ENCODE assay signal across 8 mouse cellular contexts in genomic region chr7:120834863-120835372, GRCm38 (mm10). TPM values are rescaled to one million over a fixed set of nuclear protein-coding genes. Genes with fewer than 3 reads are reported as not detected.
DNase-seq lines count a peak whose midpoint lies in the region; ATAC-seq and TF ChIP-seq lines count a peak whose summit lies in the region.

No protein-coding gene starts in this region.

- H3K27ac ChIP-seq in intestine, postnatal 0 days (ENCODE audit: low read depth, low read length), result peak overlapping the region; percentile 78
- no peak overlapping the region for H3K27ac ChIP-seq in limb, embryonic 13.5 days
- H3K27ac ChIP-seq in midbrain, embryonic 14.5 days (replicated peaks; ENCODE audit: low read depth, low read length), result peak overlapping the region; percentile 46; the same call in 1 of the 2 replicates

- no peaks in the 10 kb centered on the region for H3K9me3 ChIP-seq in intestine, postnatal 0 days (ENCODE audit: control insufficient read depth)
- no peaks in the 10 kb centered on the region for H3K9me3 ChIP-seq in limb, embryonic 13.5 days
- H3K9me3 ChIP-seq in midbrain, embryonic 14.5 days (ENCODE audit: control insufficient read depth, low read length), result no peaks in the 10 kb centered on the region

- peak overlapping the region; percentile 8; the same call in 1 of the 2 replicates for H3K9ac ChIP-seq in intestine, postnatal 0 days (ENCODE audit: low read depth, low read length)
- H3K9ac ChIP-seq in limb, embryonic 13.5 days, result no peak overlapping the region
- peak overlapping the region; percentile 29; the same call in 1 of the 2 replicates for H3K9ac ChIP-seq in midbrain, embryonic 14.5 days (replicated peaks; ENCODE audit: low read length)

- H3K4me3 ChIP-seq in intestine, postnatal 0 days (ENCODE audit: low read depth, low read length), result peak overlapping the region; percentile 62
- H3K4me3 ChIP-seq in limb, embryonic 13.5 days, result peak overlapping the region; percentile 65
- peak overlapping the region; percentile 66 for H3K4me3 ChIP-seq in midbrain, embryonic 14.5 days (replicated peaks; ENCODE audit: low read depth, low read length)

- H3K36me3 ChIP-seq in intestine, postnatal 0 days (ENCODE audit: control insufficient read depth, insufficient read depth), result no peaks in the 10 kb centered on the region
- no peaks in the 10 kb centered on the region for H3K36me3 ChIP-seq in limb, embryonic 13.5 days
- no peaks in the 10 kb centered on the region for H3K36me3 ChIP-seq in midbrain, embryonic 14.5 days (ENCODE audit: control insufficient read depth, insufficient read depth, low read length)

- ATAC-seq in granulocyte monocyte progenitor cell, adult 5-6 weeks (replicated peaks; ENCODE audit: poor library complexity, severe bottlenecking), result peak; percentile 64
- peak; percentile 79 for ATAC-seq in intestine, postnatal 0 days
- ATAC-seq in limb, embryonic 13.5 days (ENCODE audit: low FRiP score, low read depth), result peak; percentile 82
- peak; percentile 84 for ATAC-seq in midbrain, embryonic 14.5 days (ENCODE audit: low FRiP score, low TSS enrichment)

- TF ChIP-seq CTCF in intestine, postnatal 0 days (IDR thresholded peaks at IDR 0.05; ENCODE audit: low read depth), result no peak

- no peaks in the 10 kb centered on the region for H3K27me3 ChIP-seq in intestine, postnatal 0 days (replicated peaks; ENCODE audit: control insufficient read depth, insufficient read depth, low read length)
- H3K27me3 ChIP-seq in limb, embryonic 13.5 days, result peaks cover 15% of the 10 kb centered on the region
- 0 out of 2 replicates have a peak, but pooled peaks cover 7% of the 10 kb centered on the region for H3K27me3 ChIP-seq in midbrain, embryonic 14.5 days (ENCODE audit: control insufficient read depth, insufficient read depth, low read length)

- DNase-seq in 3134 (ENCODE audit: extremely low read depth, insufficient read length, low spot score), result peak; percentile 61
- peak; percentile 67 for DNase-seq in adrenal gland, adult 8-10 months
- peak; percentile 72 for DNase-seq in embryo, embryonic 9.5 days (ENCODE audit: extremely low spot score)
- peak; percentile 88 for DNase-seq in midbrain, embryonic 14.5 days
- peak; percentile 68 to 76 for DNase-seq in spleen, postnatal 10 days (ENCODE audit: low spot score in 2 of 2)

- WGBS in intestine, postnatal 0 days, result 4% methylated on average over 14 of the region's 14 CpGs
- 15% methylated on average over 14 of the region's 14 CpGs for WGBS in limb, embryonic 13.5 days
- WGBS in midbrain, embryonic 14.5 days, result 11% methylated on average over 14 of the region's 14 CpGs

- peaks cover 2% of the 10 kb centered on the region; the same call in 1 of the 2 replicates for H3K4me1 ChIP-seq in intestine, postnatal 0 days (replicated peaks; ENCODE audit: control insufficient read depth, insufficient read depth, low read length)
- peaks cover 16% of the 10 kb centered on the region; the same call in 1 of the 2 replicates for H3K4me1 ChIP-seq in limb, embryonic 13.5 days
- H3K4me1 ChIP-seq in midbrain, embryonic 14.5 days (ENCODE audit: control insufficient read depth, insufficient read depth, low read length), result 0 out of 2 replicates have a peak, but pooled peaks cover 5% of the 10 kb centered on the region

- H3K4me2 ChIP-seq in intestine, postnatal 0 days (replicated peaks; ENCODE audit: low read depth), result peak overlapping the region; percentile 67
- peak overlapping the region; percentile 58 for H3K4me2 ChIP-seq in limb, embryonic 13.5 days (replicated peaks)
- H3K4me2 ChIP-seq in midbrain, embryonic 14.5 days (ENCODE audit: low read length), result peak overlapping the region; percentile 64

RNA-seq across cellular contexts. Expression of gene Eef2k, which starts 7.7 kb away (rescaled TPM):
- 10 to 100 TPM; 27.2 to 51.2 (median 40.8) TPM for total RNA-seq in adrenal gland, adult 8-10 months (2022)
- 49.3 and 60.6 TPM in 2 replicates for total RNA-seq in granulocyte monocyte progenitor cell, adult 5-6 weeks (2014; fragmentation: Nextera tagmentation)
- total RNA-seq in granulocyte monocyte progenitor cell, adult 5-6 weeks (2017), result 65.4 and 80.5 TPM in 2 replicates
- polyA plus RNA-seq in intestine, postnatal 0 days (2015; fragmentation: Nextera tagmentation; extraction: Ambion mirVana), result 14.1 and 14.2 TPM in 2 replicates
- 33.3 and 36.3 TPM in 2 replicates for polyA plus RNA-seq in limb, embryonic 13.5 days (2015; fragmentation: Nextera tagmentation; extraction: Ambion mirVana)
- 13.1 and 14.9 TPM in 2 replicates for polyA plus RNA-seq in midbrain, embryonic 14.5 days (2014; fragmentation: Nextera tagmentation; extraction: Ambion mirVana)

RNA-seq across cellular contexts. Expression of gene Gm5737, which starts 22.8 kb away (rescaled TPM):
- not detected for total RNA-seq in adrenal gland, adult 8-10 months (2022)
- not detected in 2 replicates for total RNA-seq in granulocyte monocyte progenitor cell, adult 5-6 weeks (2014; fragmentation: Nextera tagmentation)
- not detected in 2 replicates for total RNA-seq in granulocyte monocyte progenitor cell, adult 5-6 weeks (2017)
- not detected in 2 replicates for polyA plus RNA-seq in intestine, postnatal 0 days (2015; fragmentation: Nextera tagmentation; extraction: Ambion mirVana)
- polyA plus RNA-seq in limb, embryonic 13.5 days (2015; fragmentation: Nextera tagmentation; extraction: Ambion mirVana), result not detected in 2 replicates
- polyA plus RNA-seq in midbrain, embryonic 14.5 days (2014; fragmentation: Nextera tagmentation; extraction: Ambion mirVana), result 0.17 TPM in 1 of 2 replicates, not detected in the other
